Mouse (Mus musculus) megakaryocyte, embryonic 14.5 days (primary cell): ENCODE data around the gene Rep15.
A peak's percentile ranks its signal among the peaks of the same experiment; 100 is the strongest.

Experiments
- FLI1 ChIP-seq: IDR thresholded peaks from 2 replicates; pipeline ENCODE4 v1.6.1; 2012; ENCODE audit warnings: low read length, inconsistent platforms, mixed read lengths
- GATA1 ChIP-seq: IDR thresholded peaks from 3 replicates; pipeline ENCODE4 v1.6.1; 2012; ENCODE audit warnings: mixed read lengths, low read length, inconsistent platforms, borderline replicate concordance

- TF ChIP-seq GATA1 (no peak), FLI1 (peak; percentile 88)
These were observed 10.2 kb downstream of the Rep15 start, which contains the start of gene Mrps35 for GRCm38 (mm10) chr6:147042291-147043290.
